Comparison of ENCODE assay signal across 9 mouse cellular contexts in the genomic region with DNA sequence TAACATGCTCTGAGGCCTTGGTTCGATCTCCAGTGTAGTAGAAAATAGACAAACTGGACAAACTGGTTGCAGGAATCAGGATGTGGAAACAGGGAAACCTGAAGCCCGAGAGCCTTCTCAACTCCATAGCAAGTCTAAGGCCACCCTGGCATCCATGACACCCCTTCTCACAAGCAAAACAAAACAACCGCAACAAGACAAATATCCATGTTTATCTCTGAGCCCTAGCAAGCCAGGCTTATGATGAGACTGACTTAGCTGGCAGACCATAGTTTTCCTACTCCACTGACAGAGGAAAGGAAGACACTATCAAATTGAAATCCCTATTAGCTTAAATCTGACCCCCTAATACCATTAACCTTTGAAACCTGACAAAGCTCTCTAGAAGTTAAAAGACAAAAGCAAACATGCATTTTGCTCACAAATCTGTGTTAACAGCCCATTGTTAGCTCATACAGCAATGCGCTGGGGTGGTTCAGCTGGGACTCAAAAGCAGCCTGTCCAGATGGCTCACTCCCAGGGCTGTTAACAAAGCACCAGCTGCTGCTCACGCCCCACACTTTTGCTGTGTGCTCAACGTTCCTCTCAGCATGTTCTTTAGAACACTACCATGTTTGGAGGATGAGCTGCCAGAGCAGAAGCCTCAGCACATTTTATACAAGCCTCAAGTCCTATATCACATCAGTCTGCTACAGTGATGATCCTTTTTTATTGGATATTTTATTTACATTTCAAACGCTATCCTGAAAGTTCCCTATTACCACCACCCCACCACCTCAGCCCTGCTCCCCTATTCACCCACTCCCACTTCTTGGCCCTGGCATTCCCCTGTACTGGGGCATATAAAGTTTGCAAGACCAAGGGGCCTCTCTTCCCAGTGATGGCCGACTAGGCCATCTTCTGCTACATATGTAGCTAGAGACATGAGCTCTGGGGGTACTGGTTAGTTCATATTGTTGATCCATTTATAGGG. TPM values are rescaled to one million over a fixed set of nuclear protein-coding genes. Genes with fewer than 3 reads are reported as not detected.
DNase-seq lines count a peak whose midpoint lies in the region; ATAC-seq and TF ChIP-seq lines count a peak whose summit lies in the region.
"Had no signal": no experiment of that assay in that cellular context is flagged by ENCODE, and none has a peak within 500 bp of the region (broad histone marks: within the 10 kb centered on the region; RNA-seq: fewer than 3 reads in every experiment).

No protein-coding gene starts in this region.

- H3K27ac ChIP-seq in forebrain, embryonic 10.5 days: no peak overlapping the region
- H3K27ac ChIP-seq in layer of hippocampus, adult 2 months: peak overlapping the region; percentile 94
- H3K27ac ChIP-seq: heart, embryonic 15.5 days had no signal

- no peak for TF ChIP-seq CTCF in layer of hippocampus, adult 2 months (conservative IDR thresholded peaks at IDR 0.05)

- ATAC-seq in megakaryocyte, adult 5-6 weeks (ENCODE audit: poor library complexity, severe bottlenecking): no peak

- WGBS in forebrain, embryonic 10.5 days: 62% methylated on average over 8 of the region's 8 CpGs

- DNase-seq in brain, embryonic 18.5 days (ENCODE audit: low read depth, low spot score): peak; percentile 40
- DNase-seq in forebrain, embryonic 10.5 days (ENCODE audit: extremely low spot score, low spot score): peak; percentile 16
- DNase-seq in layer of hippocampus, adult 2 months (ENCODE audit: low spot score in 2 of 2): peak; percentile 89 to 90
- DNase-seq in lung, postnatal 4 days: peak; percentile 5 to 36
- DNase-seq in right cerebral cortex, postnatal 4 days: peak; percentile 40
- no peak for DNase-seq in adrenal gland, adult (ENCODE audit: inconsistent age in 2 of 2, low spot score in 1 of 2)
- no peak for DNase-seq in testis, postnatal 14 days (ENCODE audit: low spot score)

- no peaks in the 10 kb centered on the region for H3K9me3 ChIP-seq in forebrain, embryonic 10.5 days
- H3K9me3 ChIP-seq: heart, embryonic 15.5 days had no signal

- H3K36me3 ChIP-seq in forebrain, embryonic 10.5 days (replicated peaks): no peaks in the 10 kb centered on the region
- H3K36me3 ChIP-seq: heart, embryonic 15.5 days had no signal

- no peaks in the 10 kb centered on the region; the same call in 1 of the 2 replicates for H3K27me3 ChIP-seq in forebrain, embryonic 10.5 days (ENCODE audit: poor library complexity, severe bottlenecking)
- H3K27me3 ChIP-seq: heart, embryonic 15.5 days had no signal

- no peak overlapping the region for H3K4me3 ChIP-seq in forebrain, embryonic 10.5 days
- no peak overlapping the region for H3K4me3 ChIP-seq in layer of hippocampus, adult 2 months
- H3K4me3 ChIP-seq: heart, embryonic 15.5 days had no signal

- H3K4me1 ChIP-seq in forebrain, embryonic 10.5 days: peaks cover 4% of the 10 kb centered on the region
- H3K4me1 ChIP-seq: heart, embryonic 15.5 days had no signal

RNA-seq across cellular contexts. Expression of gene Zpld1, which starts 24.0 kb away (rescaled TPM):
- polyA plus RNA-seq in forebrain, embryonic 10.5 days (2016; fragmentation: Nextera tagmentation; extraction: Ambion mirVana): 0.12 TPM in 1 of 2 replicates, not detected in the other
- total RNA-seq in layer of hippocampus, adult 2 months (2021): under 1 TPM; 0.59 to 0.71 TPM
- total RNA-seq in megakaryocyte, adult 5-6 weeks (2015): not detected in 2 replicates
- not detected in 2 replicates for total RNA-seq in megakaryocyte, adult 5-6 weeks (2017)
- polyA plus RNA-seq: heart, embryonic 15.5 days had no signal

Comparison
In these comparisons a context has a peak if more than half of its experiments do, and no peak if none do; other contexts are left out.
1. DNase-seq: peak in brain, embryonic 18.5 days (single experiment), forebrain, embryonic 10.5 days (single experiment), layer of hippocampus, adult 2 months (2 of 2), lung, postnatal 4 days (2 of 2) and right cerebral cortex, postnatal 4 days (single experiment); none in adrenal gland, adult (0 of 2) and testis, postnatal 14 days (single experiment).